Mouse (Mus musculus) urinary bladder, postnatal 4 days (tissue): ENCODE measurements around the gene Maml2.
"Not testable (repeated sequence)": the region's sequence is repeated elsewhere in the genome, so short reads cannot be mapped to it uniquely, and the experiment has no call there.

Experiments used
- DNase-seq, 2 experiments: peaks; one replicate each; pipeline ENCODE4 v3.0.0; 2021 to 2022; ENCODE audit warnings: low spot score in 2 of 2

Gene Maml2

DNA sequence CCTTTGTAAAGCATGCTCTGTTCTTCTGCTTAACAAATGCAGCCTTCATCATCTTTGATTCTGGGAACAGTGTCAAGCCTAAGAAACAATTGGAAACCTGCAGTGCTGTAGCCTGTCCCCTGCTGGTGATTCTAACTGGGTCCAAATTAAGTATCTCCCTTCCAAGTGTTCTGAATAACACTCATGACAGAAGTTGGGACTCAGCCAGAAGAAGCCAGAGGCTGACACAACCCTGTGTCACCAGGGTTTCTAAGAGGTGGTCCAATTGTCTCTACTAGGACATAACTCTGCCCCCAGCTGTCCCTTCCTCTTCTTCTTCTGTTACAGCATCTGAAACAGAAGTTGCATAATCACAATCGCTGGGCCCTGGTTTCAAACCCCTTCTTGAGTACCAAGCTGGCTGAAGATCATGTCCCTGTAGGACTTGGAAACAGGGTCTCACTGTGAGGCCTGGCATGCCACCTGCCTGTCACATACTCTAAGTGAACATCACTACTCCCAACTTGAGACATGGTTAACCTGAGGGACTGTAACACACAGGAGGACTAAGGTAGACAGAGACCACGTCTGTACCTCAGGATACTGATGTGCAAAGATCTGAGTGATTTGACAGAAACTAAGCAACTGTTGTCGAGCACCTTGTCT is 373.5 kb downstream of the Maml2 start:
- DNase-seq = no peak

DNA sequence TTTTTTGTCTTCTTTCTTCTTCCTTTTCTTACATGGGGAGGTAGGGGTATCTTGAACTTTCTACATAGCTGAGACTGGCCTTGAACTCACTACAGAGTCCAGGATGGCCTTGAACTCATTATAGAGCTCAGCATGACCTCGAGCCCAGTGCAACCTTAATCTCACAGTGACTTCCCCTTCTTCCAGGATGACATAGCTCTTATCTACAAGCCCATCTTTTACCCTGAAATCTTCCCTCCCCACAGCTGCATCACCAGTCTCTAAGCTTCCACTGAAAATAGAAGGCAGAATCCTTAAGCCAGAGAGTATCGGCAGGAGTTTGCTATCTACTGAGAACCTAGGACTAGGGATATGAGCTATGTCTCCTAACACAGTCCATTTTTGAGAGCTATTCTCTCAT is 375.5 kb downstream of the Maml2 start:
- no peak for DNase-seq

DNA sequence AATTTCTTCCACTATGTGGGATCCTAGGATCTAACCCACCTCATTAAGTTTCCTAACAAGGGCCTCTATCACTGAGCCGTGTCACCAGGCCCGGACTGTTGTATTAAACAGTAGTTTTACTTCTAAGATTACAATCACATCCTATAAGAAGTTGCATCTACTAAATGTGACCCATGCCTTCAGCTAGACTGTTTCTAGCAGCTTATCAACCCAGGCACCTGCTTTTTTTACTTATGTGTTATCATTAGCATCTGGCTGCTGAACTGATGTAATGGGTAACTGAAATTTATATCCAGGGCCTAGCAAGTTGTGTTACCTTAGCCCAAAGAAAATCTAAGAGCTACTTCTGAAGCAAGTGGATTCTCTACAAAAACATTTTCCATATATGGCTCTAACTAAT is 380.3 kb downstream of the Maml2 start:
- no peak for DNase-seq

DNA sequence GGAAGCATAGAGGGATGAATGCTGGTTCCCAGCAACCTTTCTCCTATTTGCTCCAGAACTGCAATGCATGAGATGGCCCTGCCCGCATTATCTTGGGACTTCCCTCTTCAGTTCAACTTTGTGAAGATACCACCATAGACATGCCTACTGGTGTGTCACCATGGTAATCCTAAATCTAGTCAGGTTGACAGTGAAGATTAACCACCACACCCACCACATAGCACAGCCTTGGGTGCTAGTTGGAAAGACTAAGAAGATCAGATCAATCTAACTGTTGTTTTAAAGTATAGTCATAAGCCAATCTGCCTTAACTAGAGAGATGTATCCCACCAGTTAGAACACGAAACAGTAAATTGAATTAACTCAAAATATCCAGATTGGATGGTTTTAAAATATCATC is 381.9 kb downstream of the Maml2 start:
- DNase-seq = no peak

DNA sequence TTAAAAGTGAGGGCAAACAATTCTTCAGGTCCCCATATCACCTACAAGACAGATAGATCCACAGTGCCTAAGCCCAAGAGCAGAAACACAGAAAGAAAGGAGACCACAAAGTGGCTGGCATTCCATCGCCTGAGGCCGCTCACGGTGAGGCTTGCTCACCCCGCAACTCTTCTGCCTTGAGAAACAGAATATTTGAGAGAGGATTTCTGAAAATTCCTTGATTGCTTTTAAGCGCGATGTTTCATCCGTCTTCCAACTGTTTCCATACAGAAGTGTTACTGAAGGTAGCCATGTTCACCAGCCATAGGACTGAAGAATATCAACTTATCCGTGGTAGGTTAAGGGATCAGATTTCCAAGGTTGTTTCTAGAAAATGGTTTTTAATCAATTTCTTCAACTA is 383.4 kb downstream of the Maml2 start:
- no peak for DNase-seq

DNA sequence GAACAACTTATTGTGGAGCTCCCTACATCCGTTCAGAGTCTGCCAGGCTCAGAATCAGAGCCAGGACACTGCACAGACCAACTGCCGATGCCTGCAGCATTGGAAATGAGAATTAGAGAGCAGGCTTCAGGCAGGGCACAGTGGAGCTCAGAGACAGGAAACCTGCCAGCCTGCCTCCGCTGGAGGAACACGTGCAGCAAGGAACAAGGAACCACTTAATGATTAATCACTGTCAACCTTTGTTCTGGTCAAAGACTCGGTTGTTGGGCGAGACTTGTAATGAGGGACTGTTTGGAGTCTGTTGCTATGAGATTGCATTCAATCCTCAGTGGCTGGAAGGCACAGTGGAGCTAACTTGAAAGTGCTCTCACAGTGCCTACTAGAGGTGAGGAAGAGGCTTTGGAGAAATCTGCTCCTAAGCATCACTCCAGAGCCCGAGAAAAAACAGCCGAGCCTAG is 383.9 kb downstream of the Maml2 start:
- DNase-seq = peak in 1 of 2 experiments; percentile 25

DNA sequence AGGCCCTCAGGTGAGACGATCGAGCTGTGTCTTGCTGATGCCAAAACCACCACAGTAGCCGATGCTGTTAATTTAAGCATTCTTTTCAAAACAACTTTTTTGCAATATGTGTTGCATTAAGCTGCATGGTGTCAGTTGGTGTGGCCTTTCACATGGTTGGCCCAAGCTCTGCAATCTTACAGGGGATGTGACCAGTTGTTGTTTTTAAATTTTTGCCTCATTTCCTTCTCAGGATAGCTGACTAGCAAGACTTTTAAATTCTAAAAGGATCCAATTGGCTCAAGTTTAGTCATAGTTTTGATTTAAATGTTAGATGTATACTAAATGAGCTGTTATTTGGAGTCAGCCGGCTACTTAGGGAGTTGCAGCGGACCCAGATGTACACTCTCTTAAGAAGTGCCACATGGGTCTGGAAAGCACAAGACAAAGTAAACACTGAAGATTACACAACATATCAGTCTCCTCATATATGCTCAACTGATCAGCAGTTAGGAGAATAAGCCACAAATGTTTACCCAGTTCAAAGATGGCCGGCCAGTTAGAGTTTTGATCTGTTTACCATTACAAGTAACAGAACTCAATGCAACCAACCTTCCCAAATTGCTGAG is 386.7 kb downstream of the Maml2 start:
- DNase-seq = no peak

DNA sequence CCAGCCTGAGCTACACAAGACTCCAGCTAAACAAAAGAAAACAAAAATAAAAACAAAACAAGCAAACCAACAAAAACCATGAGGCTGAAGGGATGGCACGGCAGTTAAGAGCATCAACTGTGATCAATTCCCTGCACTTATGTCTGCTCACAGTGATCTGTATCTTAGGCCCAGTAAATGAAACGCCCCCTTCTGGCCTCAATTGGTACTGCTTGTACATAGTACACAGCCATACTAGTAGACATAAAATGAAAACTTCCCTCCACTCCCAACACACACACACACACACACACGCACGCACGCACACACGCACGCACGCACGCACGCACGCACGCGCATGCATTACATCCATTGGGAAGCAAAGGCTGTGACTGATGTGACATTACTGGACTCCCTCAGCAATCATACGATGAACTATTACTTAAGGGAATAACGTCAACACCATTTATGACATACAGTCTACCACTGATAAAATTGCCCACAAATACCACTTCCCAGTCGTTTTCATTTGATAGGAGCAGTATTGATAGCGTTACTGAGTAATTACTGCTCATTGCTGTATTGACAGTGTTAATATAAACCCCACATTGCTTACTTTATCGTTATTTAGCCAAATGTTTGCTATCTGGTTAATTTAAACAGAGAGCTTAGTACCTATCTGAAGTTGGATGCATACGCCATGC is 389.4 kb downstream of the Maml2 start:
- no peak for DNase-seq

DNA sequence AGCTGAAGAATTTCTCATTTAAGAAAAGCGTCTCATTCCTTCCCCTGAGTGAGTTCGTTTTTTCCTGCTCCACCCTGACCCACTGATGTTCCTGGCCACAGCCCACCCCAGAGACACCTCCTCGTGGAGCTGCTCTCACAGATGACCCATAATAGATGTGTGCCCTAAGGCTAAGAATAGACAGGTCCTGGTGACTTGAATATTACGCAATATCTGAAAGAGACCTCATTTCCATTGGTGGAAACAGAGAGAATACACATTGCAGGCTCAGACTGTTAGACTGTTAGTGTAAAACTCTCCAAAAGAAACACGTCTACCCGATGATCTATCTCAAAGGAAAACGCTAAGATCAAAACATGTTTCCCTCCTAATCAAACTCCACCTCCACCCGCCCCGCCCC is 391.2 kb downstream of the Maml2 start:
- DNase-seq = no peak

DNA sequence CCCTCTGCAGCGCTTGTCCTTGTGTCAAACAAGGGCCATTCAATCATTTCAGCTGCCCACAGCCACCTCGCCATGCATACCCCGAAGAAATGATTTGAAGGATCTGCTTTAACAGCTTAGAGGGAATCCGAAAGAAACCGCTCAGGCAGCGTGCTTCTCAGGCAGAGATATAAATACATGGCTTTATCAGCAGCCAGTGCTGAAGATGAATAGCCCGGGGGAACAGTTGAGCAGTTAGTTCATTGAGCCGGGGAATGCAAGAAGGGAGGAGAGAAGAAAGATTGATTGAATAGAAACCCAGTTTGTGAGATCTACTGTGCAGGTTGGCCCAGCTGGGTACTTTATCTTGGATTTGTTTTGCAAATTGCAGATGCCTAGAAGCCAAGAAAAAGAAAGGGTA is 392.6 kb downstream of the Maml2 start:
- no peak for DNase-seq

DNA sequence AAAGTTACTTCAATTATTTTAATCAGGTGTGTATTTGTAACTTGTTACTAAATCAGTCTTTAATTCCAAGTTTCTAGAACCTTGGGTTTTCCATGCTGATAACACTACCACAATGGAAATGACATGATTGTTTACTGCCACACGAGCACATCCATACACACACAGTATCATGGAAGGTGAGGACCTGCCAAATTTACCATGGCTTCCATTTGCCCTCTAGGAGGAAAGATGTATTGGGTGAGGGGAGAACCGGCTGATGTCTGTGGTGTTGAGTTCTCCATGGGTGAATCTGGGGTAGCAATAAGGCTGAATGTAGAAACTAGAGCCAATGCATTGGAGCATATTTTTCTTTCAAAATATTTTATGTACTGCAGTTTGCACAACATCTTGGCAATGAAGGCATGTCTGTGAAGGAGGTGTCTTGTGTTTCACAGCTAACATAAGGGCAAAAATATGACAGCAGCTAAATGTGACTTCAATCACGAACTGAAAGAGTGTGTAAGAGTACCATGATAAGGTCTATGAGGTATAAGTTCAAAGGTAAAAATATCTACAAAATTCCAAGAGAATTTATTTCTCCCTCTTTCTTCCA is 396.0 kb downstream of the Maml2 start:
- DNase-seq = no peak

DNA sequence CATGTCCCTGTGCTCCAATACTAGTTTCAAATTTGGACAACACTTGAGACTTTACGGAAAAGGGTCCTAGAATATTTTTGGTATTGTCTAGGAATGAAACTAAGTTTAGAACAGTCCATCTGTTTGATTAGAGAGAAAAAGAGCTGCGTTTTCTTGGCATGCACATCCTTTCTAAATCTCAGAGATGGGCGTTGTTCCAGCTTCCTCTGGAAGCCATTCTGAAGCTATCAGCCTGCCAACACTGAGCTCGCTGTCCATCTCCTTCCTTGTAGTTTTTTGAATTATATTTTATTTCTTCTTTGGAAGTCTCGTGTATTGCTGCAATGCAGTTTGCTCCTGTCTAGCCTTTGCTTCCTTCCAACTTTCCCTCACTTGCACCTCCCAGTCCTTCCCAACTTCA is 396.5 kb downstream of the Maml2 start:
- DNase-seq = no peak

DNA sequence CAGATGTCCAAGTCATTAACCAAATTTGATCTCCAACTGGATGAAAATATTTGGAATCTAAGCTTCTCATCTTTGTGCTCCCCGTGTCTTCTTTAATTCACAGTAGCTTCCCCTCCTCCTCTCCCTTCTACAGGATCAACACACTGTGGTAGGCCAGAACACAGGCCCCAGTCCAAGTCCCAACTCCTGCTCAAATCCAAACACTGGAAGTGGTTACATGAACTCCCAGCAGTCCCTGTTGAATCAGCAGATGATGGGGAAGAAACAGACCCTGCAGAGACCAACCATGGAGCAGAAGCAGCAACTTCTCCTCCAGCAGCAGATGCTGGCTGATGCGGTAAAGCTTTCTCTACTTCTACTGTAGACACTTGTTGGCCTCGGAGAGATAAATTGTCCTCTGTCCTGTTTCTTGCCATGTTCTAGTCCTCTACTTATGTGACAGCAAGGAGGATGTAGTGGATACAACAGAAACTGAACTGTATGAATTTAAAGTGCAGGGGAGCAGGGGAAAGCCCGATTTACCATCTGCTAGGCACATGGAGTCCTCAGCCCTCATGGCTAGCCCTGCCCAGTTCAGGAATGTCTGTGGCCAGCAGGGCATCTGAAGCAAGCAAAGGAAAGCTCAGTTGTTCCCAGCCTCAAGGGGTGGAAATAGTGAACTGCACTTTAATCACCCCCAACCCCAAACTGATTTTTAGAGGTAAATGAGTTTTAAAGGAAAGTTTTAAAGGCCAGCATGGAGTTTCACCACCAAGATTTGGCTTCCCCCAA is 399.5 kb downstream of the Maml2 start:
- DNase-seq = no peak

DNA sequence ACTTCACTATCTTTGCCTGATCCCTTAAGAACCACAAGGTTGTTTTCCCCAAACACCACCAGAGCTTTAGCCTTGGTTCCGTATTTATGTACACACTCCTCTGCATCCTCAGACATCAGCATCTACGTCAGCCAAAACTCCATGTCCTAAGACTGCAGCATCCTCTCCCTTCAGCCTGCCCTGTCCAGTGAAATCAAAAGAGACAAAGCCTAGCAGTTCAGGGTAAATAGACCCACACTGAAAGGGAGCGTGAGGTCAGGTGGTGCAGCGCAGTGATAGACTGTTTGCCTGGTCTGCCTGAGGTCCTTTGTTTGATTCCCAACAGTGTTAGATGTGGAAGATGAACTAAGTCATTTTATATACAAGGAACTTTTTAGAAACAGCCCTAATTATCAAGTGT is 400.1 kb downstream of the Maml2 start:
- no peak for DNase-seq

DNA sequence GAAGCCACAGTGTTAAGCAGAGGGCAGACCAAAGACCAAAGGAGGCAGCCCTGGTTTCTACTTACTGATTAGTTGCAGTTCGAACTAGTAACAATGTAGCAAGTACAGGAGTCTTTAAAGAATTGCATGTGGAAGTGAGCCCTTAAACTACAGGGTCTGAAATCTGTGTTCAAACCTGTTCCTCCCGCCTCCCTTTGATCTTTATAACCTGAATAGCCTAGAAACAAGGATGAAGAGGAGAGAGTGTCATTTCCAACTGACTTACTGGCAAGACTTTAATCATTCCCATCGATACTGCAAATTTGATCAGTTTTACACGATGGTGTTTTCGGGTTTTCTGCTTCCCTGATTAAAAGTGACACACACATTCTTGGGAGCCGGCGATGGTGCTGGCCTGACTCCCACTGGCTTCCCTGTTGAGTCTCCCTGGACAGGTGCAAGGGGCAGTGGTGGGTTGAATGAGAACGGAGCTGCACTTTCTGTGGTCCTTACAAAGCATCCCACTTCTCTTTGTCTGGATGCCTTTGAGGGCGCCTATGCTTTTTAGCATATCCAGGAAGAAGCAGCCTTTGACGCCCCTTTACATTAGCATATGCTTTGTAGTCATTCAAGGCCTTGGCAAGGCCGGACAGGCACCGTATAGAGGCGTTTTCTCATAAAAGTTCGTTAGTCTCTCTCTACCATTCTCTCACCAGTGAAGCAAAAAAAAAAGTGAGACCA is 401.5 kb downstream of the Maml2 start:
- no peak for DNase-seq

DNA sequence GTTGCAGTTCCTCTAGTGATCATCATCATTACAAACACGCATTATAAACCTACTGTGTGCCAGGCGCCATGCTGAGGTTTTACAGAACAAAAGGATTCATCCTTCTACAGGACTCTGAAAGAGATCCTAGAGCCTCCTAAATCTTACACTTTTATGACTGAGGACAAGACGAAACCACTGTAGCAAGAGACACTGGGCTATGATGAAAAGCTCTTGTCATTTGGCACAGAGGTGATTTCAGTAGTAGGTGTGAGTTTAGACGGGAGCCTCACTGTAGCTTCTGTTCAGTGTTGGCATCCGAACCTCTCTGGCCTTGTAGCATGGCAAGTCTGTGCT is 402.0 kb downstream of the Maml2 start:
- no peak for DNase-seq

DNA sequence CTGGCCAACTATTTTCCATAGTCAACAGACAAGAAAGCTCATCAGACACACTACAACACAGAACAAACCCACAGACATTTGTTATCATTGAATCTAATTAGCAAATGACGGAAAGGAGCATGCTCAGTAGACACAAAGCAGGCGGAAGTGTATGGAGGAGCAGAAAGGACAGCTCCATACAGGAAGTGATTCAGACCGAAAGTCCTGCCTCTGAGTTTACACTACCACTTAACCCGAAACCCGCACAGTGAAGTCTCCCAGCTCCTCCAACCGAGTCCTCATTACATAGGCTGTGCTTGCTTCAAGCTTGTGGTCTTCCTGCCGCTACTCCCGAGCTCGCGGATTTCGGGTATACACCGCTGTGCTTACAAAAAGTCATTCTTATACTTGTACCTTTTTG is 404.0 kb downstream of the Maml2 start:
- DNase-seq = no peak

DNA sequence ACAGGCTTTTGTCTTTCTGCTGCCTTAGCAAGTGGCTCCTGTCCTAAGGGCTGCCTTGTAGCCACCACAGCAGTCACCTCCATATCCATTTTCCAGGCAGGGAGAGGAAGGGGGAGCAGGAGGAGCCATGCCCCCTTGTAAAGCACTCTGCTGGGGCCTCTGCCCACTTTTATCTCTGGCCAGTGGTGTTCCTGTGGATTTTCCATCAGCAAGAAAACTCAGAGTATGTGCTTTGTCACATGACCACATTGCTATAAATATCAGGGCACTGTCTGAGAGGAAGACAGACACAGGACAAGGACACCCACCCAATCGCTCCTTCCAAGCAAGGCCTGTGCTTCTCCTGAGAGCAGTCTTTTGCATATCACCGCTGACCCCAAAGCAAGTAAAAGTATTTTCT is 405.3 kb downstream of the Maml2 start:
- no peak for DNase-seq

DNA sequence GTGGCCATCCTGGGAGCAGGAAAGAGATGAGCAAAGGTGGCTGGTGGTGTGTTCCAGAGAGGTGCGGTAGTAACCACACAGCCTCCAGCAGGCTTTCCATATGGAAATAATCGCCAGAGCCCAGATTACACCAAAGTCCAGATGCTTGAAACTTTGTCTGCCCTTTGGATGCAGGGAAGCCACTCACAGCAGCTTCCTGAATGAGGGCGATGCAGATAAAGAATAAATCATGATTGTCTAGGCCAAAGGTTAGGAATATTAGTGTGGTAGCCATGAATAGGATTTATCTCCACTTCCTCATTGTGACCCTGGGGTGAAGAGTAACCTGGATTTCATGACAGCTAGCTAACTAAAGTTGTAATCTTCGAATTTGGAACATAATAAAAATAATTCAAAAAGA is 407.2 kb downstream of the Maml2 start:
- no peak for DNase-seq

DNA sequence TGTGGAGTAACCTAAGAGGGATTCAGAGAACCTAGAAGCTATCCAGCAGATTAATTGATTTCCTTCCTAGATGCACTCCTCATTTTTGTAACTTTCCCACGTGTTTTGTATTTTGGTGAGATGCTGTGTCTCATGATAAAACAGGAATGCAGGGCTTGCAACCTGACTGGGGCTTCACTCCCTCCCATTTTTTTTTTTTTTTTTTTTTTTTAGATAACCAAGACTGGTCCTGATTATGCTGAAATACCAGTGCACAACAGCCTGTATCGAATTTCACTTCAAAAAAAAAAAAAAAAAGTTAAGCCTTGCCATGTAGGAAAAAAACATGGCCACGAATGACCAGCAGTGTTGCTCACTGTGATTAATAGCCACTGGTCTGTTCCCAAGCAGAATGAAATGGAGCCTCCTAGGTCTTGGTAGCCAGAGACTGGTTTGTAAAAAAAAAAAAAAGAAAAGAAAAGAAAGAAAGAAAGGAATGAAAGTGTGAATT is 409.4 kb downstream of the Maml2 start:
- no peak for DNase-seq

DNA sequence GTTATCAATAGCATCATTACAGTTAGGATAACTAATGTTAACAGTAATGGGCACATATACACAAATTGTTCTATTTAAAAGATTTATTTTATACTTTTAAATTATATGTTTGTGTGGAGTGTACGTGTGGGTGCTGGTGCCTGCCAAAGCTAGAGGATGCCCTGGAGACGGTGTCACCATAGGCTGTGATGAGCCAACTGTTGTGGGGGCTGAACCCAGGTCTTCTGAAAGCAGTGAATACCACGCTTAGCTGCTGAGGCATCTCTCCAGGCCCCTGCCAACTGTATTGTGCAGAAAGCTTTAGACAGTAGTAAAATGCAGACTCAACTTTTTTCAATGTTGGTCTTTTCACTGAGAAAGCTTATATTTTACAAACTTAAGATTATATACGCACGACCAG is 411.7 kb downstream of the Maml2 start:
- no peak for DNase-seq

DNA sequence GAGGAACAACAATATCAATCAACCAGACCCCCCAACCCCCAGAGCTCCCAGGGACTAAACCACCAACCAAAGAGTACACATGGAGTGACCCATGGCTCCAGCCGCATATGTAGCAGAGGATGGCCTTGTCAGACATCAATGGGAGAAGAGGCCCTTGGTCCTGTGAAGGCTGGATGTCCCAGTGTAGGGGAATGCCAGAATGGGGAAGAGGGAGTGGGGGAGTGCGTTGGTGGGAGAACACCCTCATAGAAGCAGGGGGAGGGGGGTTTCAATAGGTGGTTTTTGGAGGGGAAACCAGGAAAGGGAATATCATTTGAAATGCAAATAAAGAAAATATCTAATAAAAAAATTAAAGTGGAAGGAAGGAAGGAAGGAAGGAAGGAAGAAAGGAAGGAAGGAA is 418.1 kb downstream of the Maml2 start:
- not testable (repeated sequence) for DNase-seq
